Mouse (Mus musculus) myocyte (in vitro differentiated cells): ENCODE results near the gene H2-Q2.

Experiments
- E2F4 ChIP-seq: IDR thresholded peaks from one replicate; pipeline ENCODE4 v1.6.1; 2011; ENCODE audit warnings: mild to moderate bottlenecking, control low read depth, moderate library complexity; ENCODE audit not compliant: insufficient read depth
- MAX ChIP-seq: IDR thresholded peaks from one replicate; pipeline ENCODE4 v1.6.1; 2011; ENCODE audit warnings: low read depth, mild to moderate bottlenecking, control low read depth
- MYOG ChIP-seq, 3 experiments: IDR thresholded peaks; one replicate each; pipeline ENCODE4 v1.6.1; 2011; ENCODE audit warnings: control low read depth in 2 of 3, low read depth in 2 of 3, mild to moderate bottlenecking in 2 of 3; ENCODE audit not compliant: insufficient read length in 2 of 3, control insufficient read depth in 1 of 3, insufficient read depth in 1 of 3
- POLR2A ChIP-seq: IDR thresholded peaks from one replicate; pipeline ENCODE4 v1.6.1; 2011; ENCODE audit warnings: low read depth, mild to moderate bottlenecking, control low read depth, moderate library complexity; ENCODE audit not compliant: insufficient read length
- POLR2AphosphoS2 ChIP-seq: IDR thresholded peaks from one replicate; pipeline ENCODE4 v1.6.1; 2011; ENCODE audit warnings: low read depth, control low read depth; ENCODE audit not compliant: insufficient read length
- USF1 ChIP-seq: IDR thresholded peaks from one replicate; pipeline ENCODE4 v1.6.1; 2011; ENCODE audit warnings: low read depth, mild to moderate bottlenecking, control low read depth, moderate library complexity

- no peak for TF ChIP-seq POLR2A
- no peak for TF ChIP-seq USF1
- TF ChIP-seq E2F4: no peak
- no peak for TF ChIP-seq POLR2AphosphoS2
- TF ChIP-seq MAX: no peak
- TF ChIP-seq MYOG (IDR thresholded peaks at IDR 0.05; ENCODE audit: control insufficient read depth in 1 of 3, insufficient read depth in 1 of 3, insufficient read length in 2 of 3, low read depth in 2 of 3): no peak
Measured at GRCm38 (mm10) chr17:35303271-35303670, 38.8 kb upstream of the H2-Q2 start.
